Mouse (Mus musculus) ovary, adult 10 weeks (tissue): ENCODE results near the gene Vmn2r83. TPM values are rescaled to one million over a fixed set of nuclear protein-coding genes. Genes with fewer than 3 reads are reported as not detected.

ENCODE experiments used
- polyA plus RNA-seq: library from polyadenylated mRNA; stranded (reverse); fragments of 350-450 nt; fragmentation: Illumina TruSeq; extraction: RNeasy Lipid Tissue Mini Kit (QIAGEN cat#74804); gene quantifications from one replicate; pipeline ENCODE4 v1.2.3, GENCODE M21; 2014

The Vmn2r83 gene
- not detected for polyA plus RNA-seq

GRCm38 (mm10) chr10:79468431-79468830 lies at the start of gene Vmn2r83:
Gene Vmn2r83, plus strand, starts transcription at chr10:79468731.

DNA sequence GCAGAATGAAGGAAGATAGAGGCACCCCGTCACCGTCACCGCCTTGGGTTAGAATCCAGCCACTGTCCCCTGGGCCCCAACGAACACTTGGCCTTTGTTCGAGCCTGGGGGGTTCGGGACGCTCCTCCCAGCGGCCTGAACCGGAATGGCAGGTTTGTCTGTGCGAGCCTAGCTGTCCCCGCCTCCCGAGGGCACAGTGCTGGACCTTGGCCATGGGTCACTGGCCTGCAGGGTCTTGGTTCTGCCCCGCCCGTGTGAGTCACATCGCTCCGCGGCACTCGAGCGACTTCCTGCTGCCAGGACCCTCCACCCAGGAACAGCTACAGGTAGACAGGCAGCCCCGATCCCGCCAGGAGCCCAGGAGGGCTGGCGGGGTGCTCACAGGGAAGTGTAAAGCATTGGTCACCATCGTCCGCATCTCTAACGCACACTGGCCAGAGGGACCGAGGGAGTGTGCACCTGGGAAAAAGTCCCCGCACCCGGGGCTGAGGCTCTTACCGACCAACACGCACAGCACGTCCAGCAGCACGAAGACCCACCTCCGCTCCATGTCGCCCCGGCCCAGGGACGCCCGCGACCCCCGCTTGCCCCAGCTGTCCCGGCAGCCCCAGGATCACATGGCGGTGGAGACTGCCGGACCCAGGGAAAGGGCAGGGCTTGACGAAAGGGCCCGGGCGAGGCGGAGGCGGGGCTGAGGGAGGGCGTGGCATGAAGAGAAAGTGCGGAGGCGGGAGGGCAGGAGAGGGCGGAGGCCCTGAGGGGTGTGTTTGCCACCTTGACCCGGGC lies 64.8 kb downstream of the Vmn2r83 start, which contains the start of gene Plpp2:
Gene Plpp2, minus strand, starts transcription at position 671 of the 786 bp plus-strand sequence.

Other genes starting within 250 kb of the Vmn2r83 start
- not detected for gene Vmn2r81, start 221.0 kb upstream of the Vmn2r83 start, polyA plus RNA-seq
- not detected for gene Vmn2r82, start 112.2 kb upstream of the Vmn2r83 start, polyA plus RNA-seq
- 1.3 TPM for gene Plpp2, start 65.1 kb downstream of the Vmn2r83 start, polyA plus RNA-seq
- not detected for gene Mier2, start 86.5 kb downstream of the Vmn2r83 start, polyA plus RNA-seq
- gene Theg, start 118.6 kb downstream of the Vmn2r83 start, polyA plus RNA-seq = not detected
- not detected for gene C2cd4c, start 145.3 kb downstream of the Vmn2r83 start, polyA plus RNA-seq
- 1.7 TPM for gene Shc2, start 169.2 kb downstream of the Vmn2r83 start, polyA plus RNA-seq
- gene Odf3l2, start 177.0 kb downstream of the Vmn2r83 start, polyA plus RNA-seq = not detected
- not detected for gene Madcam1, start 195.8 kb downstream of the Vmn2r83 start, polyA plus RNA-seq
- gene Tpgs1, start 200.6 kb downstream of the Vmn2r83 start, polyA plus RNA-seq = not detected
- not detected for gene Cdc34, start 213.5 kb downstream of the Vmn2r83 start, polyA plus RNA-seq
- not detected for gene Gzmm, start 220.3 kb downstream of the Vmn2r83 start, polyA plus RNA-seq
- gene Bsg, start 235.8 kb downstream of the Vmn2r83 start, polyA plus RNA-seq = 239 TPM
- 0.20 TPM for gene Hcn2, start 247.9 kb downstream of the Vmn2r83 start, polyA plus RNA-seq